Mouse (Mus musculus) lung, postnatal 25 days (tissue): ENCODE measurements around the gene Fxyd2.

ENCODE experiments used
- DNase-seq: peaks from one replicate; pipeline ENCODE4 v3.0.0; 2022; ENCODE audit warnings: low spot score

Fxyd2 gene

DNA sequence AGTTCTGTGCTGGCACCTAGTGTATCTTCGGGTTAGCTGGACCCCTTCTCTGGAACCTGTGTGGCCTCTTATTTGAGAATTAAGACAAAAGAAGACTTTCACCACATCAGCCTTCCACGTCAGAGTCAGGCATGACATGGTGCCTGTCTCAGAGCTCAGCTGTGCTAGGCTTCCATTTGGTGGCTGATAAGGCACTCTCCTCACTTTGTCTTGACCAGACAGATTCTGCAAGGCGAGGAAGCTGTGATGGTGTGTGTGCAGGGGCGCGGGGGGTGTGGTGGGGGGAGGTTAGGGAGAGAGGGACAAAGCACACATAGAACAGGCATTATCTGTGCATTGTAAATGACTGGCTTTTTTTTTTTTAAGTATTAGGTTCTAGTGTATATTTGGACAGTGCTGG lies 29.9 kb downstream of the Fxyd2 start:
- DNase-seq, result no peak

DNA sequence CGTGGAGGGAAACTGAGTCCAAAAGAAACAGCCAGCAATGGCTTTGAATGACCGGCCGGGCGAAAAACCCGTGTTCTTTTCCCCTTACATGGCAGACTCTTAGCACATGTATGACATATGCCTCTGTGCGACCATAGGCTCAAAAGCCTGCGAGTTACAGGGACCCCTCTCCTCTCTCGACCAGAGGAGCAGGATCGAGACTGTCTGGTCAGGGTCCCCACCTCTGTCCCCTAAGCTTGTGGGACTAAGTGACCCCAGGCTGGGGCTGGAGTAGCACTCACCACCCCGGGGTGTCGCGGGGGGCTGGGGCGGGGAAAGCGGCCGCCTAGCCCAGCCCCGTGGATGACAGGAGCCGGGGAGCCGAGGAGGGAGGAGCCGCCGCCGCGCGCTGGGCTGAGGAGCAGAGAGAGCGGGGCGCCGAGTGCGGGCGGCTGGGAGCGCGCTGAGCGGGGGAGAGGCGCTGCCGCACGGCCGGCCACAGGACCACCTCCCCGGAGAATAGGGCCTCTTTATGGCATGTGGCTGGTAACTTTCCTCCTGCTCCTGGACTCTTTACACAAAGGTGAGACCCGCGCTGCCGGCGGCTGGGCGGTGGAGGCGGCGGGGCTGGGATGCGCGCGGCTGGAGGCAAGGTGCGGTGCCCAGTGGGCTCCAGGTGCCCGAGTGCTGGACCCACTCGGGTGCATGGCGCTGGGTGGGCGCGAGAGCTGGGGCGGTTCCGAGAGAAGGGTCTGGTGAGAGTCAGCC lies 30.7 kb downstream of the Fxyd2 start:
- no peak for DNase-seq

DNA sequence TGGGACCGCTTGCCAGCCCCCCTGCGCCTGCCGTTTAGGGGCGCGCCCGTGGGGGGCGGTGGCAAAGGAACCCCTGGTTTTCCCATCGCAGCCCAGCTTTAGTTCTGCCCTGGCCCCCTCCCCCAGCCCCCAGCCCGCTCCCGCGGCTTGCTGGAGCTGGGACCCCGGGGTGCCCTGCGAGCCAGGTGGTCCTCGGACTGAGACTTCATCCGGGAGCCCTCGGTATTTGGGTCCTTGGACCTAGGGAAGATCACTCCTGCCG lies 31.2 kb downstream of the Fxyd2 start:
- no peak for DNase-seq

DNA sequence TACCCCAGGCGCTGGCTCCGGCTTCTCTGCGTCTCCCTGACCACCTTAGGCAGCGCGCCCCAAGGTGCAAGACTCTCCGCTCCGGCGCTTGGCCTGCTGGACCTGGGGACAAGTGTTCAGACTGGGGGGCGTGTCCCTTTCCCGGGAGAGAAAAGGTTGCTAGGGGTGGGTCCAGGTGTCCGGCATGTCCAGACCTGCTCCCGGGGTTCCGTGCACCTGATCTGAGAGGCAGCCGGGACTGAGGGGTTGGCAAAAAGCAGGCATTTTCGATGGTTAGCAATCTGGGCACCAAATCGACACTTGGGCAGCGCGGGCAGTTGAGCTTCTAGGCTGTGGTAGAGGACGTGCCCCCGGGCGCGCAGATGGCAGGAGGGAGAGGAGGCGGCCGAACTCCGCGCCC lies 31.7 kb downstream of the Fxyd2 start:
- no peak for DNase-seq

DNA sequence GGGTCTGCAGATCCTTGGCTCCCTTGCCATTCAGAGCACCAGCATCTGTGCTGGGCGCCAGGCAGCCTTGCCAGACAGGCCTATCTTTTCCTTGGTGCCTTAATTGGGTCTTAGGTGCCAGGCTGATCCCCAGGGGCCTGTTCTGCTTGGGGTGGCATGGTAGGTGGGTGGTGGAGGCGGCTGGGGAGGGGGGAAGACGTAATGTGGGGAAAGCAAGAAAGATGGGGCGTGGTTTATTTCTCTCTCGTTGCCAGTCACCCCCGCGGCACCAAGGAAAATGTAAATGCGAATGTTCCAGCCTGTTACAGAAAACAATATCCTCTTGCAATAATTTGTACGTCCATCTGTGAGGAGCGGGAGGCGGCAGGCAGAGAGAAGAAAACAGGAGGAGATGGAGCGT lies 33.2 kb downstream of the Fxyd2 start:
- DNase-seq, result no peak

DNA sequence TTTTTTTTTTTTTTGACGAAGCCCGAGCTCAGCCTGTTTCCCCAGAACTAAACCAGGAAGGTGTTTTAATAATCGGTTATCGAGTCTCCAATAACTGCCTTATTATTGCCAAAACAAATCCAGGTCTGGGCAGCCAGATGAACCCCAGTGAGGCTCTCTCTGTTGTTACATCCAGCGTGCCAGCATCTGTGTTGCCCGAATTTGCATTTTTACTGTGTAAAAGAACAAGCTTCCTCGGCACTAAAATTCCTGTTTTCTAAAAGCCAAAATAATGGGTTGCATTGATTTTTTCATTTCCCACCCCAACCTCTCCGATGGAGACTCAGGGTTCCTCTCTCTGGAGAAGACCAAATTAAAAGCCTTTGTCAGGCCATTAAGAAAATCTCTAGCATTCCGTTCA lies 33.6 kb downstream of the Fxyd2 start:
- no peak for DNase-seq

DNA sequence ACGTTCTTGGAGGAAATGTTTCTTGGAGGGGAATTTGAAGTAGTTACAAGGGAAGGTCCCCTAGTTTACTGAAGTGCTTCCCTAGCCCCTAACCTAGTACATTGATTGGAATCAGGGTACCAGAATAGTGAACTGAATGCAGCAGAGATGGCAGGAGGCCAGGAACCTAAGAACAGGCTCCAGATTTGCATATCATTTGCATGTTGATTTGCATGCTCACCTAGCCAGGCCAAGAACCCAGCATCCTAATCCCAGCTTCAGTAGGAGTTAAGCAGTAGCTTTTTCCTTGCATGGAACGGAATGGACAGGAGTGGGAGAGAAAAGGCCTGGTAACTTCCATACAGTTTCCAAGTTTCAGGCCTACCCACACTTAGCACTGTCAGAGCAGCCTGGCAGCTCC lies 34.7 kb downstream of the Fxyd2 start:
- DNase-seq, result no peak

DNA sequence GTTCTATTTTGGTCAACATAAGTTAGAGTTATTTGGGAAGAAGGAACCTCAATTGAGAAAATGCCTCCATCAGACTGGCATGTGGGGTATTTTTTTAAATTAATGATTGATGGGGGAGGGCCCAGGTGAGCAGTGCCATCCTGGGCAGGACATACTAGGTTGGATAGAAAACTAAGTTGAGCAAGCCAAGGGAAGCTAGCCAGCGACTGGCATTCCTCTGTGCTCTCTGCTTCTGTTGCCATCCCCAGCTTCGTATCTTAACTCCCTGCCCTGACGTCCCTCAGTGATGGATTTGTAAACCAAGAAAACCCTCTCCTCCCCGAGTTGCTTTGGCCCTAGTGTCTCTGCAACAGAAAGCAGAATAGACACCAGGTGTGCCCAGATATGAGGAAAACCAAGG lies 39.6 kb downstream of the Fxyd2 start:
- DNase-seq, result no peak

DNA sequence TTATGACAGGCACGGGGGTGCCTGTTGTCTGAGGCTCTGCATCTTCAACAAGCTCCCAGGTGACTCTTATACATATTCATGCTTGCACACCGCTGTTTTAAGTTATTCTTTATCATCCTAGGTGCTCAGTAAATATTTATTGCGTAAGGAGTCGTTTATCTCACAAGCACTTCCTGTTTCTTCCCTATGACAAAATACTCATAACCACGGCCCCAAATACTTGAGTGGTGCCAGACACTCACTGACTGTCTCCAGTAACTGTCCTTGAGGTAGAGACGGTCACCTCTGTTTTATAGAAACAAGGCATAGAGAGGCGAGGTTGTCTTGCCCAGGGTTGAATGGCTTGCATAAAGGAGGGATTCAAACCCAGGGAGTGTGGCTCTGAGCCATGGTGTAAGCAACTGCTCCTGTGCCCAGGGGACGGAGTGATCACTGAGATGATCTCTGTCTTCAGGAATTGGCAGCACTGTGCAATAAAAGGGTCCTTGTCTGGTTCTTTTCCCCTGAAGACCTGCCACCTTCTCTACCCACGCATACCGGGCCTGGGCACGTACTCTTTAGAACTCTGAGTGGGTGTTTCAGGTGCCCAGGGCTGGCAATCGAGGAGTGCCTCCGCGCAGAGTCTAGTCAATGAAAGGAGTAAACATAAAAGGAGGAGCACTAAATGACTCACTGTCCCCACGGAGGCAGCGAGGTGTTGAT lies 40.8 kb downstream of the Fxyd2 start:
- DNase-seq, result no peak

DNA sequence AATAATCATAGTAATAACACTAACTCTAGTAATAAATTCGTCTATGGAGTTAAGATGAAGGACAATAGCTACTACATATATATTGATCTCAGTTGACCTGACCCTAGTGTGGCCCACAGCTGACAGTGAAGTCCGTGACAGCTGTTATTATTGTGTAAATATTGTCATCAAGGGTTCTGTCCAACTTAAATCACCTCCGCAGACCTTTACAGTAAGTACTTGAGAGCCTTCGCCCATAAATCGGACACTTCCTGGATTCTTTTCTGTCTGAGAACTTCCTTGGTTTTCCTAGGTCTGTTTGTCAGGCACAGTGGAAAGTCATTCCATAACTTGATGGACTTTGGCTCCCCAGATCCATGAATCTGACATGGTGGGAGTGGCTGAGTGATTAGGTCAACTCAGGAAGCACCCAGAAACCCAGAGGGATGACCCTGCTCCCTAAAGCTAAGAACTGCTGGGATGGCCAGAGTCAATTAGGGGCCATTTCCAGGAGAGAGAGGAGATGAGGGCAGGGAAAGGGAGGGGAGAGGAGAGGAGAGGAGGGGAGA lies 44.9 kb downstream of the Fxyd2 start:
- no peak for DNase-seq

DNA sequence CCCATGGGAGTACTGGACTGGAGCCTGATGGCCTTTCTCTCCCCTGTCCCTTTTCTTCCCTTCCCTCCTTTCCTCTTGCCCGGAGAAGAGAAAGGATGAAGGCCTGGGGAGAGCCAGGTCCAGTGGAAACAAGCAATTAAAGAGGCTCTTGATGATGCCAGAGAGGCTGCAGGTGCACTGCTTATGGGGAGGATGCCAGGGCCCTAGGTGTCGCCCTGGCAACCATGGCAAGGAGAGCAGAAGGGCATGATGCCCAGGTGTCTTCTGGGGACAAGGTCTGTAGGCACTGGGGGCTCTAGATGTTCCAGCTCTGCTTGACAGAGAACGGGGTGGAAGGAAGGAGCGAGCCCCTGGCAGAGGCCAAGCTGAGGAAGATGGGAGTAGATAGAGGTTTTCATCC lies 50.2 kb downstream of the Fxyd2 start:
- no peak for DNase-seq

DNA sequence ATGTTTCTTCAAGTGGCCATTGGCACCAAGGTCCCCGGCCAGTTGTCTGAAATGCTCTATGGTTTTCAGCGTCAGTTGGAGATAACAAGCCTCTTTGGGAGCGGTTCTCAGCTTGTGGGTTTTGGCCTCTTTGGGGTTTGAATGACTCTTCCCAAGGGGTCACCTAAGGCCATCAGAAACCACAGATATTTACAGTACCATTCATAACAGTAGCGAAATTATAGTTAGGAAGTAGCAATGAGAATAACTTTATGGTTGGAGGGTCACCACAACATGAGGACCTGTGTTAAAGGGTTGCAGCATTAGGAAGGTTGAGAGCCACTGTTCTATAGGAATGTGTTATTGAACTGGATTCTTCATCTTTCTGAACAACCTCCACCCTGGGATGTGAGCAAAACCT lies 51.9 kb downstream of the Fxyd2 start:
- DNase-seq, result no peak

DNA sequence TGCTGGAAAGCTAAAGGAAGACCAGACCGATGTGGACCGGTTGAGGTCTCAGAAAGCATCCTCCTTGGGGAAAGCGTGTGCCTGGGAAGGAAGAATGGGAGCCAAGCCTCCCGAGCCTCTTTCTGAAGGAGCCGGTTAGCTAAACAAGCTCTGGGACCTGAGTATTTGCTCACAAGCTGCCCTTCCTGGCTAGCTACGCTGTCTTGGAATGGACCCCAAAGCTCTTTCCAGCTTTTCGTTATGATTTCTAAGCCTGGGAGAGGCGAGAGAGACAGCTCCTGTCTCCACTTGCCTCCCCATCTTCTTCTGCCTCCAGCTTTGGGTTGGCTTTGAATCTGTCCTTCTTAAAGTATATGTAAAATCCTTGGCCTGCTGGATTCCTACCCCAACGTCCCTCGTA lies 54.6 kb downstream of the Fxyd2 start:
- DNase-seq, result no peak

DNA sequence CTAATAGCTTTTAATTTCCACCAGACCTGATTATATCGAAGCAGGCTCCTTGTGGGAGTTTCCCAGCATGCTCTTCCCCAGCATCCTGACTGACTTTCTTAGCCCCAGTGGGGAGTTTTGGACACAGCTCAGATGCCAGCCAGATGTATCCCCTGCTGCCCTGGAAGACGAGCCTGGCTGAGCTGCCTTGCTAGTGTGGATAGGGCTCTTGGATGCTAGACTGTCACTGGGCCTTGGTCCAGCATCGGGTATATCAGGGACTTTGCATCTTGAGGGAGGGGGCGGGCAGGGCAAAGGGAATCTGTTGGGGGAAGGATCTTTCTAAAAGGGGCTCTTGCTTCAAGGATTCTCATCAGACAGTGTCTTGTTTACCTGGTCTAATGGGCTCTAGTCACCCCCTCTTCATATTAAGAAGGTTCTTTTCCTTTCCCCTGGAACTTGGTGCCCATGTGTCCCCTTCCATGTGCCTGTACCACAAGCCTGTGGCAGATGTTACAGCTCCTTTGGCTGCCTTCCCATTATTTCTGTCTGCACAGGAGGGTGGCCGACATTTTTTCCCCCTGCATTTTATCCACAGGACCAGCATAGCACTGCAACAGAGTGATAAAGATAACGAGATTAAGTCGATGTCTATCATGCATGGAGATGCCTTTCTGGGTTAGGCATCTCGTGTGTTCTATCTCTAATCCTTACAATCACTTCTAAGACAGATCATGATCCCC lies 55.6 kb downstream of the Fxyd2 start:
- no peak for DNase-seq

DNA sequence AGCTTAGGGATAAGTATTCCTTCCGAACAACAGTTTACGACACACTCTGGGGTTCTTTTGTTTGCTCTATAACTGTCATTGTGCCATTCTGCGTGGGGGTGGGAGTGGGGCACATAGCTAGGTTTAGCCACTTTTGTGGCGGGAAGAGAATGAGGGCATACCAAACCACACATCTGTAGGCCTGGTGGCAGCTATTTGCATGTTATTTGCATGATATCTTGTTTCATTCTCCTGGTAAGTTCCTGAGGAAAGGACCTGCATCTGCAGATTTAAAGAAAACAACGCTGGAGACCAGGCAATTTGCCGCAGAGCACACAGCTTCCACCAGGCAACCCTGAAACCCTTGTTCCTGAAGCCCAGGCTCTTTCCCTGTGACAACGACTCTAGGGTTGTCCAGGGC lies 57.7 kb downstream of the Fxyd2 start:
- DNase-seq, result no peak

DNA sequence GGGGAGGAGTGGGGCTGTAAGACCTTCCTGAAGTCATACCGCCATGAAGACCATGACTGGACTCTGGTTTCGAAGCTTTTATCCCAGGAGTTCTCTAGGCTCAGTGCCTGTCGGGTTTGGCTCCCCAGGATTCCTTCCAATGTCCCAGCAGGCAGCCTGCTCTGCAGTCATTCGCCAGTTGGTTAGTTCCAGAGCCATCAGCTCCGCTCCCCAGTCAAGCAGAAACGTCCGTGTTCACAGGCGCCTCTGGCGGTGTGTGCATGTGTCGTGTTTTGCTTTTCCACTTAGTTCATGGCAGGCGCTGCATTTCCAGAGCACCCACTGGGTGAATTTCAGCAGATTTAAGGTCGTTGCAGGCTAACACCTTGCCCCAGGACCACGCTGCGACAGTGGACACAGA lies 58.9 kb downstream of the Fxyd2 start:
- DNase-seq, result no peak
